Mouse (Mus musculus): ENCODE measurements around the gene Maea.

The Maea gene

DNA sequence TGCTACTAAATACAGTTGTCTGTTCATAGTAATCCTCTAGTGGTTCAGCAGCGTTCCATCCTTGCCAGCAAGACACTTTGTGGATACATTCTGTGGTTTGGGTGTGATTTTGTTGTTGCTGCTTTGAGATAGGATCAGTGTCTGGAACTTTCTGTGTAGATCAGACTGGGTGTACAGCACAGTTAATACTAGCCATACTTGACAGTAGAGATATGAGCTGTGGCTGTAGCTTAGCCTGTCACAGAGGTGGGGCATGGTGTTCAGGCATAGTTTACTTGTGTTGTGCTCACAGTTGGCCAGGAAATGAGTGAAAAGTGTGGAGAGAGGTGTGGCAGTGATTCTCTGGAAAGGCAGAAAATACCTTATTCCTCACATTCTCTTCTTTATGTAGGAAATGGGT lies 22.2 kb downstream of the Maea start:
- no peak for DNase-seq (ENCODE audit: low read depth, low spot score)

- DNase-seq (ENCODE audit: low read depth, low spot score): no peak
Measured at GRCm38 (mm10) chr5:33358467-33358866, 23.2 kb downstream of the Maea start.

GRCm38 (mm10) chr5:33363263-33363662 lies 28.0 kb downstream of the Maea start:
- no peak for DNase-seq (ENCODE audit: low read depth, low spot score)

- DNase-seq (ENCODE audit: low read depth, low spot score): no peak
Measured at GRCm38 (mm10) chr5:33368651-33369050, 33.3 kb downstream of the Maea start.

- DNase-seq (ENCODE audit: low read depth, low spot score): no peak
Measured at GRCm38 (mm10) chr5:33371137-33371536, 35.8 kb downstream of the Maea start.

- DNase-seq (ENCODE audit: low read depth, low spot score): no peak
Measured at GRCm38 (mm10) chr5:33371668-33372067, 36.4 kb downstream of the Maea start.

- no peak for DNase-seq (ENCODE audit: low read depth, low spot score)
Measured at GRCm38 (mm10) chr5:33372331-33373038, 37.2 kb downstream of the Maea start.

GRCm38 (mm10) chr5:33377176-33377575 lies 41.9 kb downstream of the Maea start:
- peak; percentile 35 for DNase-seq (ENCODE audit: low read depth, low spot score)

DNA sequence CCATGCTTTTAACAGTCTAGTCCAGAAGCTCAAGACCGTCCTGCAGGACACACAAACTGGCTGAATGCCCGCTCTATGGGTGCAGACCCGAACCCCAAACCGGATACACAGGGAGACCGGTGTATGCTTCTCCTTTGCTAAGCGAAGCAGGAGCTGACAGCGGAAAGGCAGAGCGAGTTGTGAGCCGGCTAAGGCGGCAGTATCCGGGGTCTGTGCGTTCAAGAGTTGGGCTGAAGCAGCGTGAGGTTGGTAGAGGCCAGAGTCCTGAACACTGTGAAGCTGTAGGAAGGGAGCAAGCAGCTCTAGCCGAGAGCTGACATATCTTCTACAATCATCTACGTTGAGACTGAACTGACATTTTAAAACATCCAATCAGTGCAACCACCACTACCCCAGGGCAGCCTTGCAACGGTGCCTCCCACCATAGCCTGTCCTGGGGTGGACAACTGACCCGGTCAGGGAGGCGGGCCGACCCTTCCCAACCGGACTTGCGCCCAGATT lies 42.5 kb downstream of the Maea start:
- no peak for DNase-seq (ENCODE audit: low read depth, low spot score)

- DNase-seq (ENCODE audit: low read depth, low spot score): peak; percentile 100
Measured at GRCm38 (mm10) chr5:33378302-33378854, 43.1 kb downstream of the Maea start, which contains the start of gene Uvssa. Gene Uvssa (plus strand): TSS chr5:33378549.

GRCm38 (mm10) chr5:33387550-33387949 lies 52.2 kb downstream of the Maea start:
- no peak for DNase-seq (ENCODE audit: low read depth, low spot score)

GRCm38 (mm10) chr5:33393803-33394202 lies 58.5 kb downstream of the Maea start:
- DNase-seq (ENCODE audit: low read depth, low spot score): peak; percentile 74

- no peak for DNase-seq (ENCODE audit: low read depth, low spot score)
Measured at GRCm38 (mm10) chr5:33395693-33396092, 60.4 kb downstream of the Maea start.

DNA sequence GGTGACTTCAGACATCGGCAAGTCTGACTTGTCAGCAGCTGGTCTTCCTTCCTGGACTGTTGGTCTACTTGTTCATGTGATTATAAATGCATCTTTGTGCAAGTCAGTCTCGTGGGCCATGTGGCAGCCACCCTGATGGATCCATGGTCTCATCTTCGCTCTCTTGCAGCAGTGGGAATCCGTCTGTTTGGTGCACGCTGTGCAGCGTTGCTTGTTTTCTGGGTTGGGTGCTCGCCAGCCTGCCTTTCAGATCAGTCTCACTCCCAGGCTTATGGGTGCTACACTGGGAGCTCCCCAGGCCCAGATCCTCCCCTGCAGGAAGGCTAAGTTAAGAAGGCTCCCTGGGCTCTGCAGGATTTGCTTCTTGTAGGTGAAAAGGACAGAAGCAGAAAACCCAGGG lies 61.5 kb downstream of the Maea start:
- no peak for DNase-seq (ENCODE audit: low read depth, low spot score)

GRCm38 (mm10) chr5:33400819-33401218 lies 65.5 kb downstream of the Maea start:
- no peak for DNase-seq (ENCODE audit: low read depth, low spot score)

DNA sequence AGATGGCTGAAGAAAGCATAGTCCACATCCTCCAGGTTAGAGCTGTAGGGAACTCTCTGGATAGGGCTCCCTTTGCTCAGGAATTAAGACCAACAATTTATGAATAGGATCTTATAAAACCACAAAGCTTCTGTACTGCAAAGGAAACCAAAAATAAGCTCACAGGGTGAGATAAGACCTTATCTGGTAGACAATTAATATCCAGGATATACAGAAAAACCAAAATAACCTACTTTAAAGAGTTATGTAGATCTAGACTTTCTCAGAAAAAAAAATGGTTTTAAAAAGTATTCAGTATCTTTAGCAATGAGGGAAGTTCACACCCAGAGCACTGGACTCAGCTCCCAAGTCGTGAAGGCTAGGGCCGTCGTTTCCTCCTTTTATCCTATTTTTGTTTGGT lies 85.0 kb downstream of the Maea start:
- DNase-seq (ENCODE audit: low read depth, low spot score): no peak
